8 mouse cellular contexts compared by ENCODE assay signal in genomic region chr12:118847381-118847780, GRCm38 (mm10). TPM values are rescaled to one million over a fixed set of nuclear protein-coding genes. Genes with fewer than 3 reads are reported as not detected.
DNase-seq lines count a peak whose midpoint lies in the region; ATAC-seq and TF ChIP-seq lines count a peak whose summit lies in the region.

No protein-coding gene starts in this region.

- no peak for ATAC-seq in forebrain, embryonic 16.5 days
- ATAC-seq in liver, embryonic 16.5 days (ENCODE audit: low read depth), result no peak

- no peaks in the 10 kb centered on the region for H3K9me3 ChIP-seq in forebrain, embryonic 16.5 days (ENCODE audit: control insufficient read depth, low read length)
- H3K9me3 ChIP-seq in liver, embryonic 16.5 days (replicated peaks; ENCODE audit: control insufficient read depth, low read length), result no peaks in the 10 kb centered on the region

- no peaks in the 10 kb centered on the region for H3K27me3 ChIP-seq in C2C12 (ENCODE audit: control insufficient read depth, insufficient read depth, insufficient read length)
- H3K27me3 ChIP-seq in forebrain, embryonic 16.5 days (replicated peaks; ENCODE audit: control insufficient read depth, insufficient read depth, low read length), result peaks cover 14% of the 10 kb centered on the region
- peaks cover 85% of the 10 kb centered on the region for H3K27me3 ChIP-seq in liver, embryonic 16.5 days (ENCODE audit: control insufficient read depth, insufficient read depth, low read depth, low read length)

- H3K79me2 ChIP-seq in C2C12 (ENCODE audit: control insufficient read depth, insufficient read depth), result peaks cover 31% of the 10 kb centered on the region

- peak; percentile 57 for DNase-seq in embryo, embryonic 11 days
- no peak for DNase-seq in embryo, embryonic 9.5 days (ENCODE audit: extremely low spot score)
- DNase-seq in adrenal gland, postnatal 36 days, result no peak
- DNase-seq in thymus, postnatal 36 days, result no peak
- no peak for DNase-seq in spleen, postnatal 10 days (ENCODE audit: low spot score in 2 of 2)

- peaks cover 18% of the 10 kb centered on the region for H3K79me3 ChIP-seq in C2C12 (ENCODE audit: low read depth)

- WGBS in forebrain, embryonic 16.5 days, result under 1% methylated on average over 17 of the region's 17 CpGs
- 2% methylated on average over 17 of the region's 17 CpGs for WGBS in liver, embryonic 16.5 days (ENCODE audit: insufficient replicate concordance)

- H3K27ac ChIP-seq in forebrain, embryonic 16.5 days (ENCODE audit: low read length), result peak overlapping the region; percentile 51; the same call in 1 of the 2 replicates
- H3K27ac ChIP-seq in liver, embryonic 16.5 days (ENCODE audit: low read length), result no peak overlapping the region

- peak overlapping the region; percentile 70 for H3ac ChIP-seq in C2C12 (ENCODE audit: control insufficient read depth, insufficient read length, low read depth)

- H3K36me3 ChIP-seq in C2C12 (ENCODE audit: control insufficient read depth, insufficient read depth), result peaks cover 26% of the 10 kb centered on the region
- no peaks in the 10 kb centered on the region for H3K36me3 ChIP-seq in forebrain, embryonic 16.5 days (ENCODE audit: control insufficient read depth, insufficient read depth)
- H3K36me3 ChIP-seq in liver, embryonic 16.5 days (ENCODE audit: control insufficient read depth, insufficient read depth), result no peaks in the 10 kb centered on the region

- TF ChIP-seq CTCF in C2C12 (IDR thresholded peaks at IDR 0.05; ENCODE audit: control insufficient read depth, insufficient read depth, insufficient read length), result no peak

- H3K9ac ChIP-seq in forebrain, embryonic 16.5 days (replicated peaks; ENCODE audit: low read depth, low read length), result peak overlapping the region; percentile 41; the same call in 1 of the 2 replicates
- H3K9ac ChIP-seq in liver, embryonic 16.5 days (ENCODE audit: low read depth, low read length), result no peak overlapping the region

- peak overlapping the region; percentile 53 for H3K4me3 ChIP-seq in C2C12 (ENCODE audit: insufficient read depth, poor library complexity, severe bottlenecking)
- H3K4me3 ChIP-seq in forebrain, embryonic 16.5 days (replicated peaks; ENCODE audit: low read length), result peak overlapping the region; percentile 52
- H3K4me3 ChIP-seq in liver, embryonic 16.5 days (ENCODE audit: low read depth, low read length), result peak overlapping the region; percentile 47

- peaks cover 38% of the 10 kb centered on the region for H3K4me1 ChIP-seq in forebrain, embryonic 16.5 days (replicated peaks; ENCODE audit: control insufficient read depth, insufficient read depth, low read length)
- H3K4me1 ChIP-seq in liver, embryonic 16.5 days (ENCODE audit: control insufficient read depth, low read depth, low read length), result no peaks in the 10 kb centered on the region; the same call in none of the 2 replicates

- peak overlapping the region; percentile 86 for H3K4me2 ChIP-seq in forebrain, embryonic 16.5 days (ENCODE audit: low read length)
- peak overlapping the region; percentile 71 for H3K4me2 ChIP-seq in liver, embryonic 16.5 days (ENCODE audit: low read depth, low read length)

TF ChIP-seq in C2C12, 6 proteins besides CTCF, POLR2A, EP300 and RAD21:
- TF ChIP-seq CEBPB (IDR thresholded peaks at IDR 0.05; ENCODE audit: low read depth), result no peak
- TF ChIP-seq FOSL1 (IDR thresholded peaks at IDR 0.05; ENCODE audit: insufficient read depth, low read length, poor library complexity, severe bottlenecking), result no peak
- no peak for TF ChIP-seq USF1 (IDR thresholded peaks at IDR 0.05; ENCODE audit: low read depth)
- TF ChIP-seq MYOG (IDR thresholded peaks at IDR 0.05; ENCODE audit: control insufficient read depth, extremely low read depth, insufficient read length), result no peak
- TF ChIP-seq MYOD1 (IDR thresholded peaks at IDR 0.05; ENCODE audit: control insufficient read depth, insufficient read length, low read depth), result no peak
- no peak for TF ChIP-seq MAX (IDR thresholded peaks at IDR 0.05)

RNA-seq across cellular contexts. Expression of gene Sp8, which starts 1.3 kb away (rescaled TPM):
- 1.2 TPM for polyA plus RNA-seq in C2C12 (2012; fragmentation: generic; extraction: Trizol)
- polyA plus RNA-seq in forebrain, embryonic 16.5 days (2015; fragmentation: Nextera tagmentation; extraction: Ambion mirVana), result 11.8 and 12.0 TPM in 2 replicates
- not detected in 2 replicates for polyA plus RNA-seq in liver, embryonic 16.5 days (2015; fragmentation: Nextera tagmentation; extraction: Ambion mirVana)
- not detected for total RNA-seq in adrenal gland, postnatal 36 days (2021)
